Mouse (Mus musculus) heart, embryonic 13.5 days (tissue): ENCODE results near the gene Nudcd2. TPM values are rescaled to one million over a fixed set of nuclear protein-coding genes. Genes with fewer than 3 reads are reported as not detected.

Source experiments
- ATAC-seq: fragments of 200-750 bp; cut with Nextera tagmentation; 2 replicates; pipeline ENCODE4 v1.8.0; 2017; ENCODE audit warnings: moderate TSS enrichment; ENCODE audit not compliant: insufficient number of reproducible peaks, low FRiP score, low TSS enrichment; ENCODE audit errors: extremely low read depth
- H3K27ac ChIP-seq: fragments of 300-500 bp; sonication (generic); replicated peaks from 2 replicates; pipeline ENCODE4 v1.5.1; 2015; ENCODE audit warnings: moderate library complexity, mild to moderate bottlenecking, inconsistent platforms
- H3K27me3 ChIP-seq: fragments of 300-500 bp; sonication (generic); replicated peaks from 2 replicates; pipeline ENCODE4 v1.6.1; 2015; ENCODE audit warnings: mild to moderate bottlenecking, inconsistent platforms
- H3K36me3 ChIP-seq: fragments of 300-500 bp; sonication (generic); 2 replicates; pipeline ENCODE4 v1.6.1; 2015; ENCODE audit warnings: mild to moderate bottlenecking, inconsistent platforms
- H3K4me1 ChIP-seq: fragments of 300-500 bp; sonication (generic); 2 replicates; pipeline ENCODE4 v1.6.1; 2015; ENCODE audit warnings: inconsistent platforms
- H3K4me2 ChIP-seq: fragments of 300-500 bp; sonication (generic); 2 replicates; pipeline ENCODE4 v1.6.1; 2015; ENCODE audit warnings: inconsistent platforms, mild to moderate bottlenecking, moderate library complexity
- H3K4me3 ChIP-seq: fragments of 300-500 bp; sonication (generic); 2 replicates; pipeline ENCODE4 v1.5.1; 2015; ENCODE audit warnings: moderate library complexity, mild to moderate bottlenecking, inconsistent platforms
- H3K9ac ChIP-seq: fragments of 300-500 bp; sonication (generic); 2 replicates; pipeline ENCODE4 v1.6.1; 2015; ENCODE audit warnings: inconsistent platforms, mild to moderate bottlenecking, moderate library complexity
- H3K9me3 ChIP-seq: fragments of 300-500 bp; sonication (generic); 2 replicates; pipeline ENCODE4 v1.6.1; 2016; ENCODE audit warnings: inconsistent platforms
- WGBS: fragments of 180-500 bp; shearing (Covaris S2); methylation state at CpG from one replicate; pipeline ENCODE4 v1.1.7; 2015; ENCODE audit warnings: mixed read lengths; 5-methylcytosine and 5-hydroxymethylcytosine counted together
- polyA plus RNA-seq: library from polyadenylated mRNA; unstranded; fragments of >200 nt; fragmentation: Nextera tagmentation; extraction: Ambion mirVana; gene quantifications from 2 replicates; pipeline ENCODE4 v1.2.1, GENCODE M21; 2015

Nudcd2 gene
- polyA plus RNA-seq, 1 experiment from 2014 or later, result 102 TPM

DNA sequence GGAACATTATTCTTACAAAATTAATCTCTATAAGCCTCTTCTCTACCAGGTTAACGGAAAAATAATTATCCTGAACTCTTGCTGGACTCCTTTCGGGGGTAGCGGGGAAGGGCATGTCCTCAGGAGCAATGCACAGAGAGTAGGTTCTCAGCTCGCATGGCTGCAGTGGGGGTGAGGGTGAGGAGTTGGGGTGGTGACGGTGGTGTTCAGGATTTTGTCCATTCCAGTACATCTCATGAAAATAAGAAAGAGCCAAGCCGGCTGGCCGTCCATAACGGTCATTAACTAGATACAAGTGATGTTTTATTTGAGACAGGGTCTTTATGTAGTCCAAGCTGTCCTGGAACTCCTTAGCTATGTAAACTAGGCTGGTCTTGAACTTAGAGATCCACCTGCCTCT lies 22.5 kb downstream of the Nudcd2 start:
- whole genome bisulfite sequencing, result 86% methylated on average over 8 of the region's 8 CpGs
- H3K27ac ChIP-seq, result peak overlapping the region; percentile 54; the same call in 1 of the 2 replicates
- H3K27me3 ChIP-seq, result no peaks in the 10 kb centered on the region
- peak overlapping the region; percentile 73; the same call in 1 of the 2 replicates for H3K4me2 ChIP-seq
- peak overlapping the region; percentile 81 for H3K4me3 ChIP-seq
- ATAC-seq, result no peak
- H3K9ac ChIP-seq, result peak overlapping the region; percentile 69
- peaks cover 28% of the 10 kb centered on the region for H3K4me1 ChIP-seq
- H3K9me3 ChIP-seq, result no peaks in the 10 kb centered on the region
- H3K36me3 ChIP-seq, result peaks cover 19% of the 10 kb centered on the region

DNA sequence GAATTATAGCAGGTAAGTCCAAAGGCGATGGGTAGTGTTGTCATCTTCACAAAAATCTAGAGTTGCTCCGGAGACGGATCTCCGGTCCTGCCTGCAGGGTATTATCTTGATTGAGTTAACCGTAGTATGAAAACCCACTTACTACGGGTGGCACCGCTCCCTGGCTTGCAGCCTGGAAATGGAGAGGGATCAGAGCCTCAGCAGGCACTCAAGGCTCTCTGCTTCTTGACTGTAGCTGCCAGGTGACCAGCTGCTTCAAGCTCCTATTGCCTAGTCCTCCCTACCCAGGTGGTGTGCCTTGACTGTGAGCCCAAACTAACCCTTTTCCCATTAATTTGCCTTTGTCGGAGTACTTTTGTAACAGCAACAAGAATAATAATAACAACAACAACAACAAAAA lies 26.4 kb downstream of the Nudcd2 start:
- Histone ChIP-seq H3K27me3 (no peaks in the 10 kb centered on the region), H3K9me3 (no peaks in the 10 kb centered on the region), H3K9ac (no peak overlapping the region), H3K4me2 (no peak overlapping the region), H3K4me1 (peaks cover 4% of the 10 kb centered on the region), H3K27ac (no peak overlapping the region), H3K36me3 (no peaks in the 10 kb centered on the region), H3K4me3 (no peak overlapping the region)
- no peak for ATAC-seq
- 73% methylated on average over 8 of the region's 8 CpGs for WGBS

GRCm38 (mm10) chr11:40763395-40763794 lies 29.9 kb downstream of the Nudcd2 start:
- Histone ChIP-seq H3K9me3 (no peaks in the 10 kb centered on the region), H3K27ac (no peak overlapping the region), H3K27me3 (no peaks in the 10 kb centered on the region), H3K36me3 (no peaks in the 10 kb centered on the region), H3K4me2 (no peak overlapping the region), H3K4me1 (no peaks in the 10 kb centered on the region), H3K9ac (no peak overlapping the region), H3K4me3 (no peak overlapping the region)
- no peak for ATAC-seq
- WGBS, result 27% methylated on average over 2 of the region's 2 CpGs

DNA sequence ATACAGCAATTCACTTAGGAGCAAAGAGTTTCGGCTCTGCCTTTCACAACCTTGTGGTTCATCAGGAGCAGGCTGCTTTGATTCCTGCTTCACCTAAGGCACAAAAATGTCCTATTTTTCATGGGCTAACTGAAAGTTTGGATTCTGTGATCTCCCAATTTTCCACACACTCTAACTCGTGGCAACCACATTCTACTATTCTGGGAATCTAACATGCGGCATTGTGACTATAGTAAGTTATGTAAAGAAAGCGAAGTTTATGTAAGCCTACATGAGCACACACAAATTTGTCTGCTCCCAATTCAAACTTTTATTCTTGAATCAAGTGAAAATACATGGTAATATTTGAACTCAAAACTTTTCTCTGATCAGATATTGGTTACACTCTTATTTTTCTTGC lies 31.2 kb downstream of the Nudcd2 start:
- Histone ChIP-seq H3K27ac (no peak overlapping the region), H3K9me3 (no peaks in the 10 kb centered on the region), H3K4me1 (no peaks in the 10 kb centered on the region), H3K4me3 (no peak overlapping the region), H3K36me3 (no peaks in the 10 kb centered on the region), H3K9ac (no peak overlapping the region), H3K27me3 (no peaks in the 10 kb centered on the region), H3K4me2 (no peak overlapping the region)
- 77% methylated on average over 4 of the region's 4 CpGs for WGBS
- no peak for ATAC-seq

GRCm38 (mm10) chr11:40775315-40776269 lies 42.1 kb downstream of the Nudcd2 start:
- H3K9ac ChIP-seq, result peak overlapping the region; percentile 33; the same call in 1 of the 2 replicates
- 41% methylated on average over 12 of the region's 12 CpGs for whole genome bisulfite sequencing
- peak overlapping the region; percentile 52 for H3K4me2 ChIP-seq
- H3K4me1 ChIP-seq, result 0 out of 2 replicates have a peak, but pooled peaks cover 2% of the 10 kb centered on the region
- no peak overlapping the region for H3K27ac ChIP-seq
- H3K4me3 ChIP-seq, result peak overlapping the region; percentile 16; the same call in 1 of the 2 replicates
- H3K36me3 ChIP-seq, result no peaks in the 10 kb centered on the region
- ATAC-seq, result no peak
- no peaks in the 10 kb centered on the region for H3K27me3 ChIP-seq
- no peaks in the 10 kb centered on the region for H3K9me3 ChIP-seq

- H3K36me3 ChIP-seq, result no peaks in the 10 kb centered on the region
- no peaks in the 10 kb centered on the region for H3K4me1 ChIP-seq
- H3K27ac ChIP-seq, result no peak overlapping the region
- H3K9me3 ChIP-seq, result no peaks in the 10 kb centered on the region
- ATAC-seq, result no peak
- no peak overlapping the region for H3K4me3 ChIP-seq
- no peak overlapping the region for H3K4me2 ChIP-seq
- no peak overlapping the region for H3K9ac ChIP-seq
- WGBS, result 61% methylated on average over 2 of the region's 2 CpGs
- H3K27me3 ChIP-seq, result no peaks in the 10 kb centered on the region
These were observed 48.4 kb downstream of the Nudcd2 start for GRCm38 (mm10) chr11:40781857-40782256.

DNA sequence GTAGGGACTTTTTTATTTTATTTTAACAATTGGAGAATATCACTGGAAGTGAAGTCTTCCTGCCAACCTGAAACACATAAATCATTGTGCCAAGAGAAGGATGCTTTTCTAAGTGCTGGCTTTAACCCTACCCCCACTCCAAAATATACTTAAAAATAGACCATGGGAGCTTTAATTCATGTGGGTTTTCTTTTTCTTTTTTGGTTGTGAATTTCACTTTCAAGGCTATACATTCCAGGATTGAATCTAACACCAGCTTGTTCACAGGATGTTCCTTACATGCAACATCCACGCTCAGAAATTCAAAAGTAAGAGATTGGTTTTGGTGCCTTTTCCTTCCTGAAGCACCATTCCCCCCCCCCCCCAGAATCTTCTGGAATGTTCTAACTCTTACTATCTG lies 49.9 kb downstream of the Nudcd2 start:
- no peak overlapping the region for H3K27ac ChIP-seq
- H3K9me3 ChIP-seq, result no peaks in the 10 kb centered on the region
- H3K9ac ChIP-seq, result no peak overlapping the region
- no peak overlapping the region for H3K4me2 ChIP-seq
- 81% methylated on average over 1 of the region's 1 CpGs for WGBS
- no peaks in the 10 kb centered on the region for H3K36me3 ChIP-seq
- H3K4me1 ChIP-seq, result peaks cover 9% of the 10 kb centered on the region
- no peak for ATAC-seq
- H3K4me3 ChIP-seq, result no peak overlapping the region
- no peaks in the 10 kb centered on the region for H3K27me3 ChIP-seq

DNA sequence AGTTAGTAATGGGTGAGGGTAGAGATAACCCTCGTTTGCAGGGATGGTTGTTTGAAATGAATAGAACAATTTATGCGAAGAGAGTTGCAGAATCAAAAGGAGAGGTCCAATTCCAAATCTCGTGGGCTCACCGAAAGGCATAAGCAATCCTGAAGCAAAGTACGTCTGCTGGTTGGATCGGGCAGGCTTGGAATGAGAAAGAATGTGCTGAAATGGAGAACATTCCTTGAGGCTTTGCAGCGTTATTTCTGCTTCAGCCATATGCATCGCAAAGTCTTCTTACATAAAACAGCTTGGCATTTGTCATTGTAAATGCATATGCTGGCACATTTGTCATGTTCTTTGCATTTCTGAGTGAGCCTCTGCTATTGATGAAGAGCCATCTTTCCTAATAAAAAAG lies 50.9 kb downstream of the Nudcd2 start:
- no peak for ATAC-seq
- 64% methylated on average over 8 of the region's 8 CpGs for WGBS

DNA sequence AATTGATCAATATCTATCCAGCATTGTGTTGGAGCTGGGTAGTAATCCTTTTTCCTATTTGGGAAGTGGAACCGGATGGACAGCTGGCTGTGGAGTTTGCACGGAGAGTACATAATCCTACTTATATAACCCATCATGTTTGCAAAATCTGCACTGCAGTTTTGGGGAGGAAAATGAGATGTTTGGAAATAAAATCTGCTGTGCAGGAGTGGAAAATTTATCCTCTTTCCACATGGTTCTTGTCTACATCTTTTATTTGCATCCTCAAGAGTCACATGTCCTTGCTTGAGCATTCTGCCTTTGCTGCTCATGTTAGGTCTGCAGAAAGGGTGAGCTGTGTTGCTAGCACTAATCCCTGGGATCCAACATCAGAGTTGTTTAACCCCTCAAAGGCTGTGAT lies 53.4 kb downstream of the Nudcd2 start:
- Histone ChIP-seq H3K4me1 (peaks cover 9% of the 10 kb centered on the region), H3K36me3 (no peaks in the 10 kb centered on the region), H3K4me2 (no peak overlapping the region), H3K9me3 (no peaks in the 10 kb centered on the region), H3K27me3 (no peaks in the 10 kb centered on the region), H3K4me3 (no peak overlapping the region), H3K27ac (no peak overlapping the region), H3K9ac (no peak overlapping the region)
- 80% methylated on average over 2 of the region's 2 CpGs for WGBS
- ATAC-seq, result no peak

More for the DNA sequence above, 50.9 kb downstream of the Nudcd2 start:
- Histone ChIP-seq H3K36me3 (no peaks in the 10 kb centered on the region), H3K9ac (no peak overlapping the region), H3K9me3 (no peaks in the 10 kb centered on the region), H3K4me2 (no peak overlapping the region), H3K27ac (no peak overlapping the region), H3K4me3 (no peak overlapping the region), H3K4me1 (peaks cover 9% of the 10 kb centered on the region), H3K27me3 (no peaks in the 10 kb centered on the region)

Other genes starting within 250 kb of the Nudcd2 start
- 106 and 114 TPM in 2 replicates for gene Mat2b, start 38.5 kb upstream of the Nudcd2 start, polyA plus RNA-seq
- 45.6 and 48.9 TPM in 2 replicates for gene Hmmr, start 245 bp upstream of the Nudcd2 start, polyA plus RNA-seq
- 119 and 122 TPM in 2 replicates for gene Ccng1, start 21.6 kb downstream of the Nudcd2 start, polyA plus RNA-seq